Mouse (Mus musculus) heart, embryonic 11.5 days (tissue): ENCODE results near the gene Ddx28. TPM values are rescaled to one million over a fixed set of nuclear protein-coding genes. Genes with fewer than 3 reads are reported as not detected.

Experiments
- ATAC-seq: fragments of 200-750 bp; cut with Nextera tagmentation; replicated peaks from 2 replicates; pipeline ENCODE4 v1.8.0; 2017; ENCODE audit warnings: moderate library complexity; ENCODE audit not compliant: insufficient number of reproducible peaks, low FRiP score, low TSS enrichment
- H3K27ac ChIP-seq: fragments of 300-500 bp; sonication (generic); 2 replicates; pipeline ENCODE4 v1.5.1; 2014; ENCODE audit warnings: mild to moderate bottlenecking, low read depth, low read length
- H3K27me3 ChIP-seq: fragments of 300-500 bp; sonication (generic); 2 replicates; pipeline ENCODE4 v1.6.1; 2014; ENCODE audit warnings: mild to moderate bottlenecking, low read length, mixed read lengths; ENCODE audit not compliant: control insufficient read depth, insufficient read depth
- H3K36me3 ChIP-seq: fragments of 300-500 bp; sonication (generic); 2 replicates; pipeline ENCODE4 v1.6.1; 2014; ENCODE audit warnings: mild to moderate bottlenecking, low read length, moderate library complexity, mixed read lengths; ENCODE audit not compliant: control insufficient read depth, insufficient read depth
- H3K4me1 ChIP-seq: fragments of 300-500 bp; sonication (generic); 2 replicates; pipeline ENCODE4 v1.6.1; 2014; ENCODE audit warnings: low read length; ENCODE audit not compliant: control insufficient read depth, insufficient read depth
- H3K4me2 ChIP-seq: fragments of 300-500 bp; sonication (generic); 2 replicates; pipeline ENCODE4 v1.6.1; 2014; ENCODE audit warnings: mild to moderate bottlenecking, moderate library complexity
- H3K4me3 ChIP-seq: fragments of 300-500 bp; sonication (generic); 2 replicates; pipeline ENCODE4 v1.5.1; 2014; ENCODE audit warnings: low read depth, low read length
- H3K9ac ChIP-seq: fragments of 300-500 bp; sonication (generic); 2 replicates; pipeline ENCODE4 v1.6.1; 2014; ENCODE audit warnings: mild to moderate bottlenecking, low read depth, low read length, moderate library complexity
- H3K9me3 ChIP-seq: fragments of 300-500 bp; sonication (generic); replicated peaks from 2 replicates; pipeline ENCODE4 v1.6.1; 2016; ENCODE audit warnings: low read length; ENCODE audit not compliant: control insufficient read depth
- WGBS: fragments of 180-500 bp; shearing (Covaris S2); extraction: QIAGEN DNeasy Blood & Tissue Kit; methylation state at CpG from one replicate; pipeline ENCODE4 v1.1.7; 2014; ENCODE audit not compliant: insufficient replicate concordance; 5-methylcytosine and 5-hydroxymethylcytosine counted together
- polyA plus RNA-seq: library from polyadenylated mRNA; unstranded; fragments of >200 nt; fragmentation: Nextera tagmentation; extraction: Ambion mirVana; gene quantifications from 2 replicates; pipeline ENCODE4 v1.2.1, GENCODE M21; 2014

Ddx28 gene
- polyA plus RNA-seq, 1 experiment from 2014 or later, result 15.2 TPM

DNA sequence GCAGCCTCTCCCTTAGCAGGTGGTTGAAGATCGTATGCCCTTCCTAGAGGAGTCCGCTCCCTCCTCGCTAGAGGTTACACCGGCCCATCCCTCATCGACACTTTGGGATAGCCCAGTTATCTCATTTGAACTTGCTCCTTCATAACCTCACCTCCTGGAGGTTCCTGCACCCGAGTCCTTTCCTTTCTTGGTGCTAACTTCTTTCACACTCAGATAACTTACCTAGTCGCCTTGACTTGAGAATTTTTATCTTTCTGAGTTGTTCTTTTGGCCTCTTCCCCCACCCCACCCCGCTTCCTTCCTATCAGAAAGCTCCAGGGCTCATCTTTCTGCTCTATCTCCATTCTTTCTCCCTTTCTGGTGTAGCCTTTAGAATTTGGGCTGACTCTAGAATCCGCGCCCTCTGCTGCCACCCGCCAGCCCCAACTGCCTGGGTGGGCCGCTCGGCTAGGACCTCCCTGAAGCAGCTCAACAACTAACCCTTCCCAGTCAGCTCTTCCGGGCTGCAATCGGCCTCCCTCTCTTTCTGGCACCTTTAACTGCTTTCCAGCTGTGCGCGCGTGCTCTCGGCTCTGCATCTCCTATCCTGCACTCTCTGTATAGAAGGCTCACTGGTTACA, 44.9 kb downstream of the Ddx28 start:
- H3K4me1 ChIP-seq, result peaks cover 32% of the 10 kb centered on the region
- no peaks in the 10 kb centered on the region for H3K27me3 ChIP-seq
- peak; percentile 7; the same call in 1 of the 2 replicates for ATAC-seq
- H3K9me3 ChIP-seq, result no peaks in the 10 kb centered on the region
- peak overlapping the region; percentile 58; the same call in 1 of the 2 replicates for H3K9ac ChIP-seq
- H3K4me3 ChIP-seq, result peak overlapping the region; percentile 84
- peak overlapping the region; percentile 91 for H3K27ac ChIP-seq
- H3K36me3 ChIP-seq, result no peaks in the 10 kb centered on the region
- H3K4me2 ChIP-seq, result peak overlapping the region; percentile 89
- 3% methylated on average over 19 of the region's 19 CpGs for WGBS

DNA sequence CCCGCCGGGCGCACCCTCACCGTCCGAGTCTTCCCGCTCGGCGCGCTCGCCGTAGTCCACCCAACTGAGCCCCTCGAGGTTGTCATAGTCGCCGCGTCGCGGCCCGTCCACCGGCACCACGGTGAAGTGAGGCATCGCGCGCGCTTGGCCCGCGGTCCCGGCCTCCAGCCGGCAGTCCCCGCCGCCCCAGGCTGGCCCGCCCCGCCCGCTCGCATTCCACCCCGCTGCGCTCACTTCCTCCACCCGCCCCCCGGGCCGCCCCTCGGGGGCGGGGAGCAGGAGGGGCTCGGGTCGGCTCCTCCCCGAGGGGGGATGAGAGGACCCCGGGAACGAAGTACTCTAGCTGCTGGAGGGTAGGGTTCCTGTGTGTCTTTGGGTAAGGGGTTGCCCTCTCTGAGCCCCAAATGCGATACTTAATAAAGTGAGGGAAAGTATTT, 45.8 kb downstream of the Ddx28 start, which contains the start of gene Slc12a4:
Slc12a4 (minus strand) TSS at position 193 of the 437 bp plus-strand sequence.
- H3K27me3 ChIP-seq, result no peaks in the 10 kb centered on the region
- H3K36me3 ChIP-seq, result no peaks in the 10 kb centered on the region
- H3K4me3 ChIP-seq, result peak within 1 kb of the TSS; percentile 84
- H3K4me2 ChIP-seq, result peak within 1 kb of the TSS; percentile 89
- H3K4me1 ChIP-seq, result peaks cover 37% of the 10 kb centered on the region
- peak; percentile 85 for ATAC-seq
- peak within 1 kb of the TSS; percentile 88 for H3K9ac ChIP-seq
- WGBS, result under 1% methylated on average over 47 of the region's 47 CpGs
- peak within 1 kb of the TSS; percentile 91 for H3K27ac ChIP-seq
- H3K9me3 ChIP-seq, result no peaks in the 10 kb centered on the region

DNA sequence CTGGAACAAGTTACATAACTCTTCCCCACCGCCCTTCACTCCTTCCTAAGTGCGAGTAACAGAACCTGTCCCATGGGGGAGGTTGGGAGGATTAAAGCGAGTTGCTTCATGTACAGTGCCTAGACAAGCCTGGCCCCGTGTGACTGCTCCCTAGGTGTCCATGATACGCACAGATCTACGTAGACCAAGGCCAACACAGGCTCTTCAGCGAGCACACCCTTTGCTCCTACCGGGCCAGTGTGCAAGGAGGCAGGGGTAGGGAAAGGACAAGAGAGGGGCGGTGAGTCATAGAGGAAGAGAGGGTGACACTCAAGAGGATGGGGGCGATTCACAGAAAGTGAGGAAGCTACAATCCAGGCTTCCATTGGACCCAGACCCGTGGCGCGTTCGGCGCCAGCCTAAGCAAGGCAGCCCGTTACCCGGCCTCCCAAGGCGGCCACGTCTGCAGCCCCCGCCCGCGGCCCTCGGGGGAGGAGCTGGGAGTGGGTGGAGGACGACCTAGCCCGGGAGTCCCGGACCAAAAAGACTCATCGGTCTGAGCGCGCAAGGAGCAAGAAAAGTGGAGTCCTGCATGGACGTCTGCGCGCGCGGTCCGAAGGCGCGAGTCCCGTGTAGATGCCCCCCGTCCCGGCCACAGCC, 46.3 kb downstream of the Ddx28 start:
- H3K36me3 ChIP-seq, result no peaks in the 10 kb centered on the region
- H3K4me2 ChIP-seq, result peak overlapping the region; percentile 89
- peak overlapping the region; percentile 84 for H3K4me3 ChIP-seq
- H3K9ac ChIP-seq, result peak overlapping the region; percentile 88
- no peaks in the 10 kb centered on the region for H3K27me3 ChIP-seq
- H3K27ac ChIP-seq, result peak overlapping the region; percentile 91
- H3K4me1 ChIP-seq, result peaks cover 37% of the 10 kb centered on the region
- peak; percentile 50 for ATAC-seq
- WGBS, result 1% methylated on average over 34 of the region's 40 CpGs
- H3K9me3 ChIP-seq, result no peaks in the 10 kb centered on the region

DNA sequence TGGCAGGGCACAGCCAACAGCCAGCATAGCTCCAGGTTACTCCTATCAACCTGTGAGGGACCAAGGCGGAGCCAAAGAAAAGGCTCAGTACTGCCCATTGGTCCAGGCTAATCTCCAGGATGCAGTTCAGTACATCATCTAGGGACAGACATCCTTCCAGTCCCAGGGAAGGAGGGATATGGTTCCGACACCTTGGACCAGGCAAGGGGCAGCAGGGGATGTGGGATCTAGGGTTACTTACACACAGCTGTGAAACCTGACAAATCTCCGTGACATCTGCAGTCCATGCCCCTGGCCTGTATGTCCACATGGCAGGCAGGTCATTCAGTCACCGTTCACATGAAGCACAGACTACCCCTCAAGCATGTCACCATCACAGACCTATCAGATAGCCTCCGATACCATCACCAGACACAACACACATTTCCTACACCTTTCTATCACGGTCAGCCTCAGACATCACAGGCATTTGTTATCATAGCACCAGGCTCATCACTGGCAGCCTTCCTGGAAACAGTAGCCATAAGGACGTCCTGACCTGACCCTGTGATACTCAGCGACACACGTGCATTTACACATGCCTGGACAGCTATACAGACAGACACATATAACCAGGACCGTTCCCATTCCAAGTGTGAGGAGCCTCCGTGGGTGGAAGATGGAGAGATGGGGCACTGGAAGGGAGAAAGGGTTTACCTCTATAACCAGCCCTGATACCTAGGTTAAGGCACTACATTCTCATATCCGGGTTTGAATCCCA, 47.0 kb downstream of the Ddx28 start:
- Histone ChIP-seq H3K27ac (peak overlapping the region; percentile 91; the same call in 1 of the 2 replicates), H3K9me3 (no peaks in the 10 kb centered on the region), H3K9ac (peak overlapping the region; percentile 88), H3K4me1 (peaks cover 37% of the 10 kb centered on the region), H3K27me3 (no peaks in the 10 kb centered on the region), H3K4me3 (peak overlapping the region; percentile 84), H3K4me2 (peak overlapping the region; percentile 89), H3K36me3 (peaks cover 3% of the 10 kb centered on the region; the same call in 1 of the 2 replicates)
- 46% methylated on average over 12 of the region's 12 CpGs for WGBS
- ATAC-seq, result no peak

DNA sequence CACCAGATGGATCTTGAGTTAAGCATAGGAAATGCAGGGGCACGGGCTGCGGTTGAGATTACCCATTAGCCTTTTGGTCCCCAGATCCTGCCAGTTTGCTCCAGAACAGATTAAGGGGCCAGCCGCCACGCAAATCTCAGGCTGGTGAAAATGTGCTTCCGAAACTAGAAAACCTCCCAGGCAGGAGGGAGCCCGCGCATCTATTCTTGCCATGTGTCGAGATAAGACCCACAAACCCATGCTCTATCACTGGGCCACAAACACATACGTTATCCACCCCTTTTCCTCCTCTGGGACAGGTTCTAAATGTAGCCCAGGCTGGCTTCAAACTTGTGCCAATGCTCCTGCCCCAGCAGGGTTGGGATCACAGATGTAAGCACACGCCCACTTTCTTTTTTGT, 50.1 kb downstream of the Ddx28 start:
- Histone ChIP-seq H3K27ac (no peak overlapping the region), H3K4me3 (no peak overlapping the region), H3K9me3 (no peaks in the 10 kb centered on the region), H3K27me3 (no peaks in the 10 kb centered on the region), H3K4me2 (no peak overlapping the region), H3K4me1 (peaks cover 32% of the 10 kb centered on the region), H3K9ac (no peak overlapping the region), H3K36me3 (peaks cover 6% of the 10 kb centered on the region; the same call in 1 of the 2 replicates)
- 65% methylated on average over 10 of the region's 10 CpGs for WGBS
- no peak for ATAC-seq

DNA sequence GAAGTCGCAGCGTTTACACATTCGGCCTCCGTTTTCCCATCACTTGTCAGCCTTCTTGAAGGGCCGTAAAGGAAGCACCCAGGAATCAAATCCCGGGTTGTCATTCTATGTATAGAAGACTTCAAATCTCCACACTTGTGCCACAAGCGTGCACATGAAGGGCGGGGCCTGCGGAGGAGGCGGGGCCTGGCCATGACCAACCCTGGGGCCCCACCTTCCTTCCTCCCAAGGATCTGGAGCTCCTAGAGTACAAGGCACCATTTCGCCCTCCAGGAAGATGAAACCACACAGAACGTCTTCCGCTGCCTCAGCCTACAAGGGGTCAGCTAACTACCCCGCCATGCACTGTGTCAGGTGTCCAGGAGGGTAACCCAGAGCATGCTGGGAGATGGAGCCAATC, 50.6 kb downstream of the Ddx28 start:
- no peaks in the 10 kb centered on the region for H3K9me3 ChIP-seq
- no peak overlapping the region for H3K27ac ChIP-seq
- WGBS, result 73% methylated on average over 14 of the region's 14 CpGs
- H3K4me1 ChIP-seq, result peaks cover 31% of the 10 kb centered on the region
- peaks cover 6% of the 10 kb centered on the region; the same call in 1 of the 2 replicates for H3K36me3 ChIP-seq
- no peak overlapping the region for H3K4me3 ChIP-seq
- H3K4me2 ChIP-seq, result no peak overlapping the region
- H3K27me3 ChIP-seq, result no peaks in the 10 kb centered on the region
- no peak overlapping the region for H3K9ac ChIP-seq
- no peak for ATAC-seq

Other genes starting within 250 kb of the Ddx28 start
- gene Ranbp10, start 184.5 kb downstream of the Ddx28 start, polyA plus RNA-seq, result 11.4 and 14.3 TPM in 2 replicates
- 0.07 and 0.13 TPM in 2 replicates for gene Tsnaxip1, start 184.2 kb downstream of the Ddx28 start, polyA plus RNA-seq
- gene Cenpt, start 158.6 kb downstream of the Ddx28 start, polyA plus RNA-seq, result 45.7 and 47.9 TPM in 2 replicates
- gene Thap11, start 156.8 kb downstream of the Ddx28 start, polyA plus RNA-seq, result 47.2 and 49.8 TPM in 2 replicates
- 231 and 265 TPM in 2 replicates for gene Nutf2, start 151.3 kb downstream of the Ddx28 start, polyA plus RNA-seq
- 22.2 and 29.7 TPM in 2 replicates for gene Edc4, start 131.0 kb downstream of the Ddx28 start, polyA plus RNA-seq
- 0.39 TPM in 1 of 2 replicates, not detected in the other for gene Nrn1l, start 118.3 kb downstream of the Ddx28 start, polyA plus RNA-seq
- 14.7 and 17.4 TPM in 2 replicates for gene Pskh1, start 111.4 kb downstream of the Ddx28 start, polyA plus RNA-seq
- 1.1 and 1.3 TPM in 2 replicates for gene Ctrl, start 78.0 kb downstream of the Ddx28 start, polyA plus RNA-seq
- gene Psmb10, start 73.4 kb downstream of the Ddx28 start, polyA plus RNA-seq, result 50.8 and 60.0 TPM in 2 replicates
- gene Lcat, start 68.5 kb downstream of the Ddx28 start, polyA plus RNA-seq, result 0.70 and 2.6 TPM in 2 replicates
- gene Slc12a4, start 45.8 kb downstream of the Ddx28 start, polyA plus RNA-seq, result 28.6 and 39.9 TPM in 2 replicates
- not detected in 2 replicates for gene Dpep3, start 32.5 kb downstream of the Ddx28 start, polyA plus RNA-seq
- 17.4 and 18.8 TPM in 2 replicates for gene Dus2, start 20.5 kb downstream of the Ddx28 start, polyA plus RNA-seq
- gene Dpep2nb, start 5.9 kb downstream of the Ddx28 start, polyA plus RNA-seq, result 0.33 TPM in 1 of 2 replicates, not detected in the other
- gene Nfatc3, start 47.0 kb upstream of the Ddx28 start, polyA plus RNA-seq, result 4.4 and 6.0 TPM in 2 replicates
- gene Esrp2, start 125.1 kb upstream of the Ddx28 start, polyA plus RNA-seq, result 1.3 and 1.4 TPM in 2 replicates
- 3.0 and 7.2 TPM in 2 replicates for gene Pla2g15, start 138.5 kb upstream of the Ddx28 start, polyA plus RNA-seq
- 64.5 and 67.4 TPM in 2 replicates for gene Slc7a6, start 157.0 kb upstream of the Ddx28 start, polyA plus RNA-seq
- 27.2 and 31.7 TPM in 2 replicates for gene Slc7a6os, start 199.1 kb upstream of the Ddx28 start, polyA plus RNA-seq
- 40.1 and 41.8 TPM in 2 replicates for gene Prmt7, start 199.1 kb upstream of the Ddx28 start, polyA plus RNA-seq